Mouse (Mus musculus) lung, embryonic 15.5 days (tissue): ENCODE data around the gene Stt3b. TPM values are rescaled to one million over a fixed set of nuclear protein-coding genes. Genes with fewer than 3 reads are reported as not detected.
A peak's percentile ranks its signal among the peaks of the same experiment; 100 is the strongest.

Experiments
- ATAC-seq: fragments of 200-750 bp; cut with Nextera tagmentation; 2 replicates; pipeline ENCODE4 v1.8.0; 2017; ENCODE audit warnings: moderate number of reproducible peaks, borderline replicate concordance; ENCODE audit not compliant: low FRiP score, low TSS enrichment; ENCODE audit errors: extremely low read depth
- H3K27ac ChIP-seq: fragments of 300-500 bp; sonication (generic); 2 replicates; pipeline ENCODE4 v1.5.1; 2015; ENCODE audit warnings: moderate library complexity, mild to moderate bottlenecking, inconsistent platforms
- H3K27me3 ChIP-seq: fragments of 300-500 bp; sonication (generic); 2 replicates; pipeline ENCODE4 v1.6.1; 2015; ENCODE audit warnings: inconsistent platforms
- H3K36me3 ChIP-seq: fragments of 300-500 bp; sonication (generic); 2 replicates; pipeline ENCODE4 v1.6.1; 2015; ENCODE audit warnings: inconsistent platforms
- H3K4me1 ChIP-seq: fragments of 300-500 bp; sonication (generic); 2 replicates; pipeline ENCODE4 v1.6.1; 2015; ENCODE audit warnings: inconsistent platforms
- H3K4me2 ChIP-seq: fragments of 300-500 bp; sonication (generic); 2 replicates; pipeline ENCODE4 v1.6.1; 2015; ENCODE audit warnings: inconsistent platforms, mild to moderate bottlenecking, moderate library complexity
- H3K4me3 ChIP-seq: fragments of 300-500 bp; sonication (generic); 2 replicates; pipeline ENCODE4 v1.5.1; 2015; ENCODE audit warnings: mild to moderate bottlenecking, inconsistent platforms
- H3K9ac ChIP-seq: fragments of 300-500 bp; sonication (generic); 2 replicates; pipeline ENCODE4 v1.6.1; 2015; ENCODE audit warnings: inconsistent platforms
- H3K9me3 ChIP-seq: fragments of 300-500 bp; sonication (generic); 2 replicates; pipeline ENCODE4 v1.6.1; 2016; ENCODE audit warnings: inconsistent platforms
- WGBS: fragments of 180-500 bp; shearing (Covaris S2); methylation state at CpG from one replicate; pipeline ENCODE4 v1.1.7; 2015; 5-methylcytosine and 5-hydroxymethylcytosine counted together
- polyA plus RNA-seq: library from polyadenylated mRNA; unstranded; fragments of >200 nt; fragmentation: Nextera tagmentation; extraction: Ambion mirVana; gene quantifications from 2 replicates; pipeline ENCODE4 v1.2.1, GENCODE M21; 2015

The Stt3b gene
- polyA plus RNA-seq, 1 experiment from 2014 or later = 103 TPM

DNA sequence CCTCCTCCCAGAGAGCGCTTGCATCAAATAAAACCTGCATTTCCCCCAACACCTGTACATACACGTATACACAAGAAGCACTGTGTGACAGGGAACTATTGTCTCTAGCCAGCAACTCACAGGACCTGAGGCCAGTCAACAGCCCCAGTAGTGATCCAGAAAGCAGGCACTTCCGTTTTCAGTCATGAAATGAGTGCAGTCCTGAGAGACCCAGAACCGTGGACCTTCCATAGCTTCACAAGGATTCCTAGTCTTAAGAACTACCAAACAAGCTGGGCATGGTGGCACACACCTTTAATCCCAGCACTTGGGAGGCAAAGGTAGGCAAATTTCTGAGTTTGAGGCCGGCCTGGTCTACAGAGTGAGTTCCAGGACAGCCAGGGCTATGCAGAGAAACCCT lies 3.6 kb upstream of the Stt3b start:
- no peaks in the 10 kb centered on the region for H3K27me3 ChIP-seq
- no peak for ATAC-seq
- H3K36me3 ChIP-seq = no peaks in the 10 kb centered on the region

GRCm38 (mm10) chr9:115311223-115311520 lies 951 bp upstream of the Stt3b start:
- peak overlapping the region; percentile 63 for H3K4me3 ChIP-seq
- peak overlapping the region; percentile 65; the same call in 1 of the 2 replicates for H3K9ac ChIP-seq
- no peaks in the 10 kb centered on the region for H3K9me3 ChIP-seq
- no peaks in the 10 kb centered on the region for H3K36me3 ChIP-seq
- peak overlapping the region; percentile 59 for H3K4me2 ChIP-seq
- no peaks in the 10 kb centered on the region for H3K27me3 ChIP-seq
- peak overlapping the region; percentile 99 for H3K27ac ChIP-seq
- 2% methylated on average over 5 of the region's 5 CpGs for WGBS
- no peak for ATAC-seq
- peaks cover 21% of the 10 kb centered on the region for H3K4me1 ChIP-seq

More for the DNA sequence above, 3.6 kb upstream of the Stt3b start:
- Histone ChIP-seq H3K4me2 (no peak overlapping the region), H3K9me3 (no peaks in the 10 kb centered on the region), H3K4me1 (0 out of 2 replicates have a peak, but pooled peaks cover 4% of the 10 kb centered on the region), H3K27ac (no peak overlapping the region), H3K9ac (no peak overlapping the region), H3K4me3 (no peak overlapping the region)
- 81% methylated on average over 5 of the region's 5 CpGs for WGBS

- 0% methylated on average over 28 of the region's 42 CpGs for WGBS
- ATAC-seq = peak; percentile 86
- H3K4me1 ChIP-seq = peaks cover 27% of the 10 kb centered on the region
- no peaks in the 10 kb centered on the region for H3K36me3 ChIP-seq
- H3K4me3 ChIP-seq = peak overlapping the region; percentile 63
- H3K9ac ChIP-seq = peak overlapping the region; percentile 97
- peak overlapping the region; percentile 99 for H3K27ac ChIP-seq
- no peaks in the 10 kb centered on the region for H3K27me3 ChIP-seq
- no peaks in the 10 kb centered on the region for H3K9me3 ChIP-seq
- peak overlapping the region; percentile 59 for H3K4me2 ChIP-seq
Measured at GRCm38 (mm10) chr9:115309977-115310345, 260 bp downstream of the Stt3b start.

DNA sequence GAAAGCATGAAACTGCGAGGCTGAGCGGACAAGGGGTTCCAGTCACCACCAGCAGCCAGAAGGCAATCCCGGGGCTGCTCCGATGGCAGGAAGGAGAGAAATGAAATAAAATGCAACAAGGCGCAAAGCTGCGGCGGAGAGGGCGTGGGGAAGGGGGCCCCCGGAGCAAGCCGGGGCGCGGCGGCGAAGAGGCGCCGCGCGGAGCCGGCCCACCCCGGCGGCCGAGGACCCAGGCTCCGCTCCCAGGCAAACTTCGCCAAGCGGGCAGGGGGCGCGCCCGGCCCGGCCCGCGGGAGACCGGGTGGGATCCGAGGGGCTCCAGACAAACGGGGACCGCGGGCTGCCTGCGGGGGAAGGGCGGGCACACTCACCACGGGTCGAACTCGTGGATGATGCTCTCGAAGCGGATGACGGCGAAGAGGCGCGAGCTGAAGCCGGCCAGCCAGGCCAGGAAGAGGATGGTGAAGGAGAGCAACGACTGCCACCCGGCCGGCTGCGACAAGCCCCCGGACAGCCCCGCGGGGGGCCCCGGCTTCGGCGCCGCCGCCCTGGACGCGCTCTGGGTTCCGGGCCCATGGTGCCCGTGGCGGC lies 745 bp downstream of the Stt3b start:
- WGBS = 0% methylated on average over 63 of the region's 65 CpGs
- peak overlapping the region; percentile 99 for H3K27ac ChIP-seq
- peak; percentile 1; the same call in 1 of the 2 replicates for ATAC-seq
- H3K4me2 ChIP-seq = peak overlapping the region; percentile 59
- H3K36me3 ChIP-seq = no peaks in the 10 kb centered on the region
- H3K9me3 ChIP-seq = no peaks in the 10 kb centered on the region
- peaks cover 30% of the 10 kb centered on the region for H3K4me1 ChIP-seq
- H3K4me3 ChIP-seq = peak overlapping the region; percentile 63
- peak overlapping the region; percentile 97 for H3K9ac ChIP-seq
- H3K27me3 ChIP-seq = no peaks in the 10 kb centered on the region

GRCm38 (mm10) chr9:115308941-115309380 lies 1.3 kb downstream of the Stt3b start:
- Histone ChIP-seq H3K4me2 (peak overlapping the region; percentile 59), H3K9ac (peak overlapping the region; percentile 97), H3K4me1 (peaks cover 29% of the 10 kb centered on the region), H3K27ac (peak overlapping the region; percentile 99), H3K27me3 (no peaks in the 10 kb centered on the region), H3K36me3 (no peaks in the 10 kb centered on the region), H3K9me3 (no peaks in the 10 kb centered on the region), H3K4me3 (peak overlapping the region; percentile 63)
- WGBS = under 1% methylated on average over 18 of the region's 18 CpGs
- no peak for ATAC-seq

- Histone ChIP-seq H3K9me3 (no peaks in the 10 kb centered on the region), H3K27ac (no peak overlapping the region), H3K9ac (peak overlapping the region; percentile 97), H3K4me3 (peak overlapping the region; percentile 63), H3K36me3 (no peaks in the 10 kb centered on the region), H3K27me3 (no peaks in the 10 kb centered on the region), H3K4me1 (peaks cover 31% of the 10 kb centered on the region), H3K4me2 (peak overlapping the region; percentile 59)
- ATAC-seq = no peak
- WGBS = 7% methylated on average over 4 of the region's 4 CpGs
Measured at GRCm38 (mm10) chr9:115308401-115308800, 1.8 kb downstream of the Stt3b start.

DNA sequence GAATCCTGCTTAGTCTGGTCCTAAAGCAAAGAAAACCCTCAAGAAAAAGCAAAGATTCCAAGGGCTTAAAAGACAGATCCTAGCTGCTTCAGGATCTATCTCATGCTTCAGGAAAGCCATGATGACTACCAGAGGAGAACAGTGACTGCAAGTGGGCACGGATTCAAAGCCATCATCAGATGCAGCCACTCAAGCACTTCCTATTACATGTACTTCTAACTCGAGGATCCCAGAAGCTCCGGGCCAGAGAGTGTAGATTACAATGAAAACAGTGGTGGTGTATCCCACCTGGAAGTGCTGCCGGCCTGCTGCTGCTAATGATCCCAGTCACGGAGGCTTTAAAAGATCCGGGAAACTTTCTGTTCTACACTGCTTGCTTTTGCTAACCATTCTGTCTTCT lies 4.0 kb downstream of the Stt3b start:
- H3K9me3 ChIP-seq = no peaks in the 10 kb centered on the region
- no peaks in the 10 kb centered on the region for H3K36me3 ChIP-seq
- peak overlapping the region; percentile 59 for H3K4me2 ChIP-seq
- peak overlapping the region; percentile 63; the same call in 1 of the 2 replicates for H3K4me3 ChIP-seq
- no peak overlapping the region; the same call in 1 of the 2 replicates for H3K9ac ChIP-seq
- H3K27ac ChIP-seq = no peak overlapping the region
- whole genome bisulfite sequencing = 8% methylated on average over 6 of the region's 6 CpGs
- peaks cover 45% of the 10 kb centered on the region for H3K4me1 ChIP-seq
- ATAC-seq = no peak
- no peaks in the 10 kb centered on the region for H3K27me3 ChIP-seq

DNA sequence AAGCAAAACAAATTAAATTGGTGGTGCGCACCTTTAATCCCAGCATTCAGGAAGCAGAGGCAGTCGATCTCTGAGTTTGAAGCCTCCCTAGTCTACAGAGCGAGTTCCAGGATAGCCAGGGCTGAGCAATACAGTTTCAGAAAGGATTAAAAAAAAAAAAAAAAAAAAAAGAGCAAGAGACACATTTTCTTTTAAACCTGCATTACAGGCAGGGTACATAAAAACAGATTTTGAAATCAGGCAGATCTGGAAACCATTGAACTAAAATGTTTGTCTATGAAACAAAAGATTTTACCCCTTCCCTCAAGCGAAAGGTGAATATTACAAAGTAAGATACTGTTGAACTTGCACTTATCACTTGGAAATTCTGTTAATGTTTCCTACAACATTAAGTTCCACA lies 6.1 kb downstream of the Stt3b start:
- Histone ChIP-seq H3K4me1 (peaks cover 56% of the 10 kb centered on the region), H3K9ac (no peak overlapping the region), H3K36me3 (no peaks in the 10 kb centered on the region), H3K4me3 (no peak overlapping the region), H3K27ac (no peak overlapping the region), H3K27me3 (no peaks in the 10 kb centered on the region), H3K9me3 (no peaks in the 10 kb centered on the region), H3K4me2 (no peak overlapping the region)
- ATAC-seq = no peak
- 78% methylated on average over 4 of the region's 4 CpGs for WGBS

- Histone ChIP-seq H3K4me2 (no peak overlapping the region), H3K27ac (no peak overlapping the region), H3K36me3 (no peaks in the 10 kb centered on the region), H3K9ac (no peak overlapping the region), H3K9me3 (no peaks in the 10 kb centered on the region), H3K4me1 (peaks cover 47% of the 10 kb centered on the region), H3K4me3 (no peak overlapping the region), H3K27me3 (no peaks in the 10 kb centered on the region)
- WGBS = 69% methylated on average over 7 of the region's 7 CpGs
- ATAC-seq = no peak; the same call in 1 of the 2 replicates
Measured at GRCm38 (mm10) chr9:115301593-115301992, 8.6 kb downstream of the Stt3b start.

DNA sequence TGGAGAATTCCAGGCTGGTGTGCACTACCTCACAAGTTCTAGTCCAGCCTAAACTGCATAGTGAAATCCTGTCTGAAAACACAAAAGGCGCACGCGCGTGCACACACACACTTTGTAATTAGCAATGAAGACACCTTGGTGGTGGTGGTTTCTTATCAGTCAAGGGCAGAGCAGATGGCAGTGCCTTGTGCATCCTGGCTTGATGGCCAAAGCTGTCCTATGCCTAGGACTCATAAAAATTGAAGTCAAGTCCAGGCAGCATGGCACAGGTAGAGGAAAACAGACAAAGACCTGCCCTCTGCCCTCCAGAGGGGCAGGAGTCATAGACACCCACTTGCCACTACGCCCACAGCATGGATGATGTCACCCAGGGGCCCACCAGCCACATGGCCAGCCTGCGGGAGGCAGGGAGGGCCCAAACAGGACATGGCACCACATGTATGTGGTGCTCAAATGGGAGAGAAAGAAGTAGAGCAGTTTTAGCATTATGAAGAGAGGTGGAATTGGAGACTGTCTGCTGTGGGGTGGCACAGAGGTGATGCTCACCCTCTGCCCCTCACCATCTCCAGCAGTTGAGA lies 9.1 kb downstream of the Stt3b start:
- no peaks in the 10 kb centered on the region for H3K36me3 ChIP-seq
- ATAC-seq = no peak
- H3K9me3 ChIP-seq = no peaks in the 10 kb centered on the region
- H3K4me3 ChIP-seq = no peak overlapping the region
- H3K27ac ChIP-seq = no peak overlapping the region
- no peaks in the 10 kb centered on the region for H3K27me3 ChIP-seq
- H3K9ac ChIP-seq = no peak overlapping the region
- H3K4me1 ChIP-seq = peaks cover 44% of the 10 kb centered on the region
- WGBS = 90% methylated on average over 6 of the region's 6 CpGs
- no peak overlapping the region for H3K4me2 ChIP-seq

GRCm38 (mm10) chr9:115296738-115297137 lies 13.5 kb downstream of the Stt3b start:
- H3K4me2 ChIP-seq = no peak overlapping the region
- no peaks in the 10 kb centered on the region for H3K27me3 ChIP-seq
- WGBS = 66% methylated on average over 7 of the region's 7 CpGs
- H3K27ac ChIP-seq = no peak overlapping the region
- H3K36me3 ChIP-seq = no peaks in the 10 kb centered on the region
- H3K4me1 ChIP-seq = peaks cover 22% of the 10 kb centered on the region
- H3K9ac ChIP-seq = no peak overlapping the region
- H3K4me3 ChIP-seq = no peak overlapping the region
- ATAC-seq = no peak
- H3K9me3 ChIP-seq = no peaks in the 10 kb centered on the region

- Histone ChIP-seq H3K4me3 (no peak overlapping the region), H3K27ac (no peak overlapping the region), H3K4me1 (peaks cover 7% of the 10 kb centered on the region), H3K9ac (no peak overlapping the region), H3K9me3 (no peaks in the 10 kb centered on the region), H3K4me2 (no peak overlapping the region), H3K27me3 (no peaks in the 10 kb centered on the region), H3K36me3 (no peaks in the 10 kb centered on the region)
- 81% methylated on average over 10 of the region's 10 CpGs for WGBS
- ATAC-seq = no peak
Measured at GRCm38 (mm10) chr9:115293920-115294594, 16.2 kb downstream of the Stt3b start.
